Mouse (Mus musculus) brain, embryonic 14.5 days (tissue): Measurements from ENCODE around the gene Olfr896-ps1. TPM values are rescaled to one million over a fixed set of nuclear protein-coding genes. Genes with fewer than 3 reads are reported as not detected.

Source experiments
- DNase-seq: peaks from one replicate; pipeline ENCODE4 v3.0.0-alpha.2; 2011; ENCODE audit warnings: low read depth
- CTCF ChIP-seq: fragments of 200-500 bp; IDR thresholded peaks from 2 replicates; pipeline ENCODE4 v1.5.1; 2012; ENCODE audit warnings: inconsistent platforms, mild to moderate bottlenecking, moderate library complexity, borderline replicate concordance; ENCODE audit not compliant: insufficient read depth, insufficient read length; ENCODE audit errors: extremely low read depth
- POLR2A ChIP-seq: fragments of 200-500 bp; IDR thresholded peaks from 2 replicates; pipeline ENCODE4 v1.6.1; 2012; ENCODE audit warnings: mild to moderate bottlenecking, inconsistent platforms, borderline replicate concordance; ENCODE audit not compliant: poor library complexity, insufficient read depth, insufficient read length, severe bottlenecking; ENCODE audit errors: extremely low read depth
- polyA plus RNA-seq: library from polyadenylated mRNA; depleted of rRNA; stranded (reverse); fragments of >200 nt; gene quantifications from 2 replicates; pipeline ENCODE4 v1.2.3, GENCODE M21; 2012; rRNA removed

Olfr896-ps1 gene
- not detected in 2 replicates for polyA plus RNA-seq

DNA sequence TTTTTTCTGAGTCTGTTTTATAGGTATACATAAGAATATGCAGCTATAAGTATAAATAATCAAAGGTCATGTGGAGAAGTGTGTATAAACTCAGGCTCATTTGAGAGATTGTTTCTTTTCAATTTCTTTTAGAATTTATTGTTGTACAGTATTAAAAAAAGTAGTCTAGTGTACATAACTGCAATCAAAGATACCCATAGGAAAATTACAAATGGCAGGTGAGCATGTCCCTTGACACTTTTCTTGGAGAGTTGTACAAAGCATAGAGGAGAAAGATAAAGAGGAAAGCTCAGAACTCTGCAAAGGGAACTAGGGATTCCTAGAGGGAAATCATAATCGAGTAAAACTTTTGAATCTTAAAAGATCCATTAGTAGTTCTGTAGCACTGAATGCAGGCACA, at the start of gene Olfr896-ps1:
TSS of gene Olfr896-ps1 (plus strand) at position 301 of the 400 bp plus-strand sequence.
- DNase-seq = no peak
- TF ChIP-seq CTCF = no peak
- no peak for TF ChIP-seq POLR2A

DNA sequence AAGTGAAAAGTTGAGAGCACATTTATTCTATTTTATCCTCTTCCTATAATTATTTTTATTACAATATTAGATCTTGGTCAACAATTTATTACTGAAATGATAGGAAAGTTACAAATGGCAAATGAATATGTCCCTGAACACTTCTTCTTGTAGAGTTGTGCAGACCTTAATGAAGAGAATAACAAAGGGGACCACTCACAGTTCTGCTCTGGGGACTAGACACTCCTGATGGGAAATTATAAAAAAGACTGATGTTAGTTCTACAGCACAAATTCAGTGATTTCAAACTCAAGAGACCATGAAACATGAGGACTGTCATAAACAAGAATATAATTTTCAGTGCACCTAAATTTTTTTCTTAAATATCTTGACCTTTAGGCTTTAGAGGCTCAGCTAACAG, 38.4 kb upstream of the Olfr896-ps1 start, which contains the start of gene Olfr143:
TSS of gene Olfr143 (plus strand) at position 301 of the 400 bp plus-strand sequence.
- DNase-seq = no peak
- TF ChIP-seq POLR2A = no peak
- TF ChIP-seq CTCF = no peak

DNA sequence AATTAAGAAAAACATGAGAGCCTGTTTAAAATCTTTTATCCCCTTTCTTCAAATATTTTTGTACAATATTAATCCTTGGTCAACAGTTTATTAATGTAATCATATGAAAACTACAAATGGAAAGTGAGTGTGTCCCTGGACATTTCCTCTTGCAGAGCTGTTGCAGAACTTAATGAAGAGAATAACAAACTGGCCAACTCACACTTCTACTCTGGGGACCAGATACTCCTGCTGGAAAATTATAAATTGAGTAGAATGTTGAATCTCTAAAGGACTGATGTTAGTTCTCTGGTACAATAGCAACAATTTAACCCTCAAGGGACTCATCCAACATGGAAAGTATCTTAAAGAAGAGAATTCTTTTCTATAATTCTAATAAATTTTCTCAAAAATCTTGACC, 23.4 kb upstream of the Olfr896-ps1 start, which contains the start of gene Olfr895:
TSS of gene Olfr895 (plus strand) at position 301 of the 400 bp plus-strand sequence.
- no peak for DNase-seq
- no peak for TF ChIP-seq CTCF
- TF ChIP-seq POLR2A = no peak

DNA sequence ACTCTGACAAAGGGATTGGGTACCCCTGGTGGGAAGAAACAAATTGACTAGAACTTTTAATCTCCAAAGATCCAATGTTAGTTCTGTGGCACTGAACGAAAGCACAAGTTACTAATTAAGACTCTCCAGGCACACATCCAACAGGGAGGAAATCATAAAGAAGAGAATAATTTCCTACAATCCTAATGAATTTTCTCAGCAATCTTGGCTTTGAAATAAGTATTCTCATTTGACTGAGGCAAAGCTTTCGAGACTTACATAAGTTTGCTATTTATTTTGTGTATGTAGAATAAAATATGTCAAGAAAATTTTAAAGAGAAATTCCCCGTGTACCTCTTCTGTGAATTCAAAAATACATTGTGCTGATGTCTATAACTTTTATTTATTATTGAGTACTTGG, 37.9 kb downstream of the Olfr896-ps1 start, which contains the start of gene Olfr25:
TSS of gene Olfr25 (plus strand) at position 301 of the 400 bp plus-strand sequence.
- no peak for DNase-seq
- no peak for TF ChIP-seq CTCF
- no peak for TF ChIP-seq POLR2A

Other genes with a start within 250 kb of the Olfr896-ps1 start
- not detected in 2 replicates for gene Olfr884, start 244.6 kb upstream of the Olfr896-ps1 start, polyA plus RNA-seq
- not detected in 2 replicates for gene Olfr885, start 229.8 kb upstream of the Olfr896-ps1 start, polyA plus RNA-seq
- gene Olfr887, start 207.0 kb upstream of the Olfr896-ps1 start, polyA plus RNA-seq = not detected in 2 replicates
- not detected in 2 replicates for gene Olfr888, start 183.0 kb upstream of the Olfr896-ps1 start, polyA plus RNA-seq
- gene Olfr889, start 175.9 kb upstream of the Olfr896-ps1 start, polyA plus RNA-seq = 0.01 TPM in 1 of 2 replicates, not detected in the other
- gene Olfr890, start 148.6 kb upstream of the Olfr896-ps1 start, polyA plus RNA-seq = not detected in 2 replicates
- not detected in 2 replicates for gene Olfr891, start 110.3 kb upstream of the Olfr896-ps1 start, polyA plus RNA-seq
- not detected in 2 replicates for gene Olfr893, start 82.7 kb upstream of the Olfr896-ps1 start, polyA plus RNA-seq
- gene Olfr894, start 73.1 kb upstream of the Olfr896-ps1 start, polyA plus RNA-seq = not detected in 2 replicates
- not detected in 2 replicates for gene Olfr143, start 38.3 kb upstream of the Olfr896-ps1 start, polyA plus RNA-seq
- not detected in 2 replicates for gene Olfr895, start 23.3 kb upstream of the Olfr896-ps1 start, polyA plus RNA-seq
- gene Olfr25, start 38.0 kb downstream of the Olfr896-ps1 start, polyA plus RNA-seq = not detected in 2 replicates
- not detected in 2 replicates for gene Olfr898, start 57.3 kb downstream of the Olfr896-ps1 start, polyA plus RNA-seq
- not detected in 2 replicates for gene Olfr250, start 75.8 kb downstream of the Olfr896-ps1 start, polyA plus RNA-seq
- gene Olfr251, start 86.0 kb downstream of the Olfr896-ps1 start, polyA plus RNA-seq = not detected in 2 replicates
- gene Olfr147, start 110.6 kb downstream of the Olfr896-ps1 start, polyA plus RNA-seq = not detected in 2 replicates
- not detected in 2 replicates for gene Olfr901, start 138.3 kb downstream of the Olfr896-ps1 start, polyA plus RNA-seq
- not detected in 2 replicates for gene Olfr902, start 156.5 kb downstream of the Olfr896-ps1 start, polyA plus RNA-seq
- gene Olfr904, start 172.0 kb downstream of the Olfr896-ps1 start, polyA plus RNA-seq = not detected in 2 replicates
- not detected in 2 replicates for gene Olfr905, start 180.0 kb downstream of the Olfr896-ps1 start, polyA plus RNA-seq
- not detected in 2 replicates for gene Olfr906, start 196.0 kb downstream of the Olfr896-ps1 start, polyA plus RNA-seq
- gene Olfr907, start 204.7 kb downstream of the Olfr896-ps1 start, polyA plus RNA-seq = not detected in 2 replicates
- not detected in 2 replicates for gene Olfr911-ps1, start 230.5 kb downstream of the Olfr896-ps1 start, polyA plus RNA-seq
- gene Olfr910, start 246.7 kb downstream of the Olfr896-ps1 start, polyA plus RNA-seq = not detected in 2 replicates